Mouse (Mus musculus) thymus, adult 2 months (tissue): ENCODE results near the gene 1700015F17Rik.

ENCODE experiments used
- CTCF ChIP-seq: fragments of 200-500 bp; IDR thresholded peaks from 2 replicates; pipeline ENCODE4 v1.5.1; 2012; ENCODE audit warnings: mild to moderate bottlenecking, control low read depth, low read length, moderate library complexity, borderline replicate concordance; ENCODE audit not compliant: control insufficient read depth, poor library complexity, insufficient read depth; ENCODE audit errors: extremely low read depth
- POLR2A ChIP-seq: fragments of 200-500 bp; IDR thresholded peaks from 2 replicates; pipeline ENCODE4 v1.6.1; 2012; ENCODE audit warnings: mild to moderate bottlenecking, low read length, control low read depth, moderate library complexity; ENCODE audit not compliant: control insufficient read depth, poor library complexity, insufficient read depth; ENCODE audit errors: extremely low read depth

DNA sequence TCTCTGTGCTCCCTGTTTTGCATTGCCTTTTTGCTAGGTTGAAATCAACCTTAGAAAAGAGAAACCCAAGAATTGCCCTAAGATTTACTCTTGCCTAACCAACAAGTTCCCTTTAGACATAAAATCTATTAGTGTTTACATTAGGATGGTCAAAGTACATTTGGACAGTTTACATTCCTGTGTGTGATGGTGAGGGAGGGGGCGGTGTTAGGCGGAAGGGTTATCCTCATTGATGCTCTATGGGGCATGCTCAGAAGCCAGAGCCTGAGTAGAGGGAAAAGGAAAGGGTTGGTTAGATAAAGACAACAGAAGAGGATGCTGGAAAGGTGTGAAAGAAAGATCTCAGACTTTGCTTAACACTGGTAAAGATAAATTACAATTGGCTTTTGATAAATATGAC lies 67.1 kb downstream of the 1700015F17Rik start:
- no peak for TF ChIP-seq CTCF
- TF ChIP-seq POLR2A: no peak
